11 mouse cellular contexts compared by ENCODE assay signal in the genomic region with DNA sequence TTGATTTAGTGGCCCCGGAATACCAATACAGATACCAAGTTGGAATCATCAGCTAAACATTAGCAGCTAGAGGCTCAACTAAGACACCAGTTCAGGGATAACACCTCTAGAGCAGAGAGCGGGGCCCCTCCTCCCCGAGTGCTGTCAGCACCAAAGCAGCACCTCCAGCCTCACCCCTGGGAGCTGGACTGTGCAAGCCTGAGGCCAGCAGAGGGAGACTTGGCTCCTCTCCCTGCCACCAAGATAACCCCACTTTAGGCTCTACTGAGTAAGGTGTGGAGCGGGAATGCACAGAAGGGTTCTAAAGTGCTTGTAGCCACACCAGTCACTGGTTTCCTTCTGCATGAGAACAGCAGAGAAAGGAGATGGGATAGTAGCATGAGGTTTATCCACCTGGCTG. TPM values are rescaled to one million over a fixed set of nuclear protein-coding genes. Genes with fewer than 3 reads are reported as not detected.
DNase-seq lines count a peak whose midpoint lies in the region; ATAC-seq lines count a peak whose summit lies in the region.
"Had no signal": no experiment of that assay in that cellular context is flagged by ENCODE, and none has a peak within 500 bp of the region (broad histone marks: within the 10 kb centered on the region; RNA-seq: fewer than 3 reads in every experiment).

No protein-coding gene starts in this region.

- no peak for ATAC-seq in forebrain, embryonic 11.5 days (replicated peaks; ENCODE audit: low FRiP score)
- ATAC-seq in forebrain, embryonic 14.5 days, result no peak
- ATAC-seq: liver, embryonic 12.5 days had no signal

- no peaks in the 10 kb centered on the region for H3K36me3 ChIP-seq in forebrain, embryonic 11.5 days (ENCODE audit: control insufficient read depth, insufficient read depth, low read length)
- H3K36me3 ChIP-seq in forebrain, embryonic 14.5 days (ENCODE audit: control insufficient read depth, insufficient read depth, low read length), result no peaks in the 10 kb centered on the region
- H3K36me3 ChIP-seq in hindbrain, embryonic 10.5 days, result no peaks in the 10 kb centered on the region
- H3K36me3 ChIP-seq: embryonic facial prominence, embryonic 15.5 days; liver, embryonic 12.5 days; midbrain, embryonic 10.5 days had no signal

- DNase-seq in forebrain, embryonic 11.5 days (ENCODE audit: low spot score), result peak; percentile 33
- no peak for DNase-seq in forebrain, embryonic 14.5 days (ENCODE audit: low spot score)
- DNase-seq in urinary bladder, postnatal 14 days (ENCODE audit: low spot score), result peak; percentile 33
- DNase-seq in urinary bladder, postnatal 25 days (ENCODE audit: low spot score), result no peak
- DNase-seq in heart, postnatal 14 days, result peak; percentile 38 to 67
- DNase-seq in adrenal gland, adult 18-20 months (ENCODE audit: low spot score in 2 of 2), result no peak
- DNase-seq in hindbrain, embryonic 10.5 days (ENCODE audit: low spot score), result no peak
- no peak for DNase-seq in cerebellum, adult 9-11 months

- H3K9ac ChIP-seq in forebrain, embryonic 11.5 days (ENCODE audit: low read length), result no peak overlapping the region
- H3K9ac ChIP-seq in forebrain, embryonic 14.5 days (ENCODE audit: low read length), result no peak overlapping the region
- H3K9ac ChIP-seq: embryonic facial prominence, embryonic 15.5 days; liver, embryonic 12.5 days had no signal

- intact Hi-C loops in heart, postnatal 14 days (cut with DNase I), result loop anchor here (5.0 kb wide), 1 partner anchor 229 kb away; no protein-coding TSS in a partner anchor

- H3K4me1 ChIP-seq in forebrain, embryonic 11.5 days (replicated peaks; ENCODE audit: control insufficient read depth, insufficient read depth, low read length), result no peaks in the 10 kb centered on the region
- no peaks in the 10 kb centered on the region for H3K4me1 ChIP-seq in forebrain, embryonic 14.5 days (ENCODE audit: control insufficient read depth, insufficient read depth, low read length)
- peaks cover 3% of the 10 kb centered on the region; the same call in 1 of the 2 replicates for H3K4me1 ChIP-seq in hindbrain, embryonic 10.5 days (replicated peaks)

- WGBS in forebrain, embryonic 11.5 days, result 76% methylated on average over 4 of the region's 4 CpGs
- WGBS in forebrain, embryonic 14.5 days, result 79% methylated on average over 4 of the region's 4 CpGs
- WGBS in hindbrain, embryonic 10.5 days, result 69% methylated on average over 4 of the region's 4 CpGs

- no peaks in the 10 kb centered on the region for H3K9me3 ChIP-seq in forebrain, embryonic 11.5 days (ENCODE audit: control insufficient read depth, low read length)
- H3K9me3 ChIP-seq in forebrain, embryonic 14.5 days (replicated peaks; ENCODE audit: control insufficient read depth, low read length), result no peaks in the 10 kb centered on the region
- no peaks in the 10 kb centered on the region for H3K9me3 ChIP-seq in hindbrain, embryonic 10.5 days
- H3K9me3 ChIP-seq: embryonic facial prominence, embryonic 15.5 days; liver, embryonic 12.5 days; midbrain, embryonic 10.5 days had no signal

- H3K4me3 ChIP-seq in forebrain, embryonic 11.5 days (ENCODE audit: low read depth, low read length), result no peak overlapping the region
- no peak overlapping the region for H3K4me3 ChIP-seq in forebrain, embryonic 14.5 days (ENCODE audit: low read depth, low read length)
- H3K4me3 ChIP-seq in hindbrain, embryonic 10.5 days, result no peak overlapping the region
- H3K4me3 ChIP-seq: embryonic facial prominence, embryonic 15.5 days; liver, embryonic 12.5 days; midbrain, embryonic 10.5 days had no signal

- H3K27ac ChIP-seq in forebrain, embryonic 11.5 days (ENCODE audit: low read depth, low read length), result no peak overlapping the region
- no peak overlapping the region for H3K27ac ChIP-seq in forebrain, embryonic 14.5 days (ENCODE audit: low read depth, low read length)
- H3K27ac ChIP-seq in hindbrain, embryonic 10.5 days, result no peak overlapping the region
- H3K27ac ChIP-seq: embryonic facial prominence, embryonic 15.5 days; liver, embryonic 12.5 days; midbrain, embryonic 10.5 days had no signal

- no peaks in the 10 kb centered on the region for H3K27me3 ChIP-seq in forebrain, embryonic 11.5 days (ENCODE audit: control insufficient read depth, insufficient read depth, low read length)
- H3K27me3 ChIP-seq in forebrain, embryonic 14.5 days (replicated peaks; ENCODE audit: control insufficient read depth, insufficient read depth, low read length), result no peaks in the 10 kb centered on the region
- no peaks in the 10 kb centered on the region for H3K27me3 ChIP-seq in hindbrain, embryonic 10.5 days (ENCODE audit: insufficient read depth, poor library complexity, severe bottlenecking)
- H3K27me3 ChIP-seq: embryonic facial prominence, embryonic 15.5 days had no signal

- H3K4me2 ChIP-seq in forebrain, embryonic 11.5 days (ENCODE audit: low read depth, low read length, severe bottlenecking), result no peak overlapping the region
- H3K4me2 ChIP-seq in forebrain, embryonic 14.5 days (ENCODE audit: low read length), result no peak overlapping the region
- H3K4me2 ChIP-seq: embryonic facial prominence, embryonic 15.5 days; liver, embryonic 12.5 days had no signal

RNA-seq across cellular contexts. Expression of gene Cenpf, which starts 10.5 kb away (rescaled TPM):
- polyA plus RNA-seq in forebrain, embryonic 11.5 days (2014; fragmentation: Nextera tagmentation; extraction: Ambion mirVana), result 127 and 150 TPM in 2 replicates
- 43.6 and 50.5 TPM in 2 replicates for polyA plus RNA-seq in forebrain, embryonic 14.5 days (2014; fragmentation: Nextera tagmentation; extraction: Ambion mirVana)
- 10 to 100 TPM in 1 of 2 experiments, 1 to 10 TPM in 1; 7.6 to 11.0 TPM for total RNA-seq in heart, postnatal 14 days (2021)
- 1 to 10 TPM in 1 of 2 experiments, under 1 TPM in 1; 0.86 to 1.4 TPM for total RNA-seq in adrenal gland, adult 18-20 months (2021)
- 71.0 and 122 TPM in 2 replicates for polyA plus RNA-seq in hindbrain, embryonic 10.5 days (2016; fragmentation: Nextera tagmentation; extraction: Ambion mirVana)

RNA-seq across cellular contexts. Expression of gene Ptpn14, which starts 29.7 kb away (rescaled TPM):
- polyA plus RNA-seq in forebrain, embryonic 11.5 days (2014; fragmentation: Nextera tagmentation; extraction: Ambion mirVana), result 4.5 and 5.1 TPM in 2 replicates
- polyA plus RNA-seq in forebrain, embryonic 14.5 days (2014; fragmentation: Nextera tagmentation; extraction: Ambion mirVana), result 1.1 and 1.7 TPM in 2 replicates
- 10 to 100 TPM; 32.1 to 33.1 TPM for total RNA-seq in heart, postnatal 14 days (2021)
- 10 to 100 TPM; 13.5 to 19.8 TPM for total RNA-seq in adrenal gland, adult 18-20 months (2021)
- 5.0 and 5.1 TPM in 2 replicates for polyA plus RNA-seq in hindbrain, embryonic 10.5 days (2016; fragmentation: Nextera tagmentation; extraction: Ambion mirVana)

Comparison
In these comparisons a context has a peak if more than half of its experiments do, and no peak if none do; other contexts are left out.
1. DNase-seq: peak in forebrain, embryonic 11.5 days (single experiment), urinary bladder, postnatal 14 days (single experiment) and heart, postnatal 14 days (2 of 2); none in forebrain, embryonic 14.5 days (single experiment), urinary bladder, postnatal 25 days (single experiment), adrenal gland, adult 18-20 months (0 of 2), hindbrain, embryonic 10.5 days (single experiment) and cerebellum, adult 9-11 months (single experiment).